ENCODE assay signal across 25 mouse cellular contexts in genomic region chr7:51221806-51222205, GRCm38 (mm10).
DNase-seq lines count a peak whose midpoint lies in the region; ATAC-seq and TF ChIP-seq lines count a peak whose summit lies in the region.
"Had no signal": no experiment of that assay in that cellular context is flagged by ENCODE, and none has a peak within 500 bp of the region (broad histone marks: within the 10 kb centered on the region; RNA-seq: fewer than 3 reads in every experiment).

No protein-coding gene starts in this region.

- H3K36me3 ChIP-seq in hindbrain, postnatal 0 days (ENCODE audit: insufficient read depth, low read length): no peaks in the 10 kb centered on the region
- H3K36me3 ChIP-seq in hindbrain, embryonic 11.5 days (ENCODE audit: control insufficient read depth, insufficient read depth, low read length): no peaks in the 10 kb centered on the region
- no peaks in the 10 kb centered on the region for H3K36me3 ChIP-seq in liver, embryonic 12.5 days
- H3K36me3 ChIP-seq: heart, embryonic 15.5 days; hindbrain, embryonic 12.5 days; kidney, embryonic 15.5 days; liver, embryonic 13.5 days had no signal

- WGBS in hindbrain, postnatal 0 days: 40% methylated on average over 1 of the region's 1 CpGs
- WGBS in hindbrain, embryonic 11.5 days: 94% methylated on average over 1 of the region's 1 CpGs
- 6% methylated on average over 1 of the region's 1 CpGs for WGBS in cerebellum, adult 2 months
- WGBS in liver, embryonic 12.5 days (ENCODE audit: insufficient replicate concordance): 48% methylated on average over 1 of the region's 1 CpGs

- TF ChIP-seq POLR2A in cerebellum, adult 2 months (IDR thresholded peaks at IDR 0.05; ENCODE audit: borderline replicate concordance, insufficient read depth, low read length): no peak

- no peak overlapping the region for H3K4me3 ChIP-seq in hindbrain, postnatal 0 days (ENCODE audit: low read length)
- no peak overlapping the region for H3K4me3 ChIP-seq in hindbrain, embryonic 11.5 days (ENCODE audit: low read depth, low read length)
- no peak overlapping the region for H3K4me3 ChIP-seq in cerebellum, adult 2 months (replicated peaks; ENCODE audit: insufficient read depth, low read depth, low read length)
- H3K4me3 ChIP-seq in liver, embryonic 12.5 days: no peak overlapping the region
- H3K4me3 ChIP-seq: erythroblast, embryonic 14.5 days; heart, embryonic 15.5 days; hindbrain, embryonic 12.5 days; kidney, embryonic 15.5 days; left cerebral cortex, adult 2 months; liver, embryonic 13.5 days had no signal

- ATAC-seq in hindbrain, postnatal 0 days: peak; percentile 87
- ATAC-seq in hindbrain, embryonic 11.5 days (ENCODE audit: low FRiP score): no peak
- peak; percentile 88 for ATAC-seq in cerebellum, adult (ENCODE audit: insufficient number of reproducible peaks, low FRiP score, low TSS enrichment)
- no peak for ATAC-seq in liver, embryonic 12.5 days
- ATAC-seq: forebrain, postnatal 0 days; inflammation-experienced regulatory T-cells, adult 6 months; lung, postnatal 0 days; Patski had no signal

- H3K27ac ChIP-seq in hindbrain, postnatal 0 days: no peak overlapping the region
- H3K27ac ChIP-seq in hindbrain, embryonic 11.5 days (ENCODE audit: low read depth, low read length): no peak overlapping the region
- H3K27ac ChIP-seq in cerebellum, adult 2 months (ENCODE audit: insufficient read depth, low read length): peak overlapping the region; percentile 86; the same call in 1 of the 2 replicates
- H3K27ac ChIP-seq in liver, embryonic 12.5 days: no peak overlapping the region
- H3K27ac ChIP-seq: heart, embryonic 15.5 days; hindbrain, embryonic 12.5 days; kidney, embryonic 15.5 days; left cerebral cortex, adult 2 months; liver, embryonic 13.5 days; macrophage had no signal

- no peaks in the 10 kb centered on the region for H3K27me3 ChIP-seq in hindbrain, postnatal 0 days (ENCODE audit: insufficient read depth, low read length)
- H3K27me3 ChIP-seq in hindbrain, embryonic 11.5 days (ENCODE audit: control insufficient read depth, insufficient read depth, low read length): no peaks in the 10 kb centered on the region
- no peaks in the 10 kb centered on the region for H3K27me3 ChIP-seq in cerebellum, adult 2 months (ENCODE audit: control insufficient read depth, insufficient read depth, low read length)
- no peaks in the 10 kb centered on the region for H3K27me3 ChIP-seq in liver, embryonic 12.5 days (replicated peaks)
- H3K27me3 ChIP-seq: heart, embryonic 15.5 days; hindbrain, embryonic 12.5 days; kidney, embryonic 15.5 days; liver, embryonic 13.5 days; Patski had no signal

- H3K4me1 ChIP-seq in hindbrain, postnatal 0 days (ENCODE audit: insufficient read depth, low read length): no peaks in the 10 kb centered on the region
- H3K4me1 ChIP-seq in hindbrain, embryonic 11.5 days (replicated peaks; ENCODE audit: control insufficient read depth, insufficient read depth, low read length): no peaks in the 10 kb centered on the region
- H3K4me1 ChIP-seq in cerebellum, adult 2 months (ENCODE audit: control insufficient read depth, insufficient read depth, low read length): peaks cover 24% of the 10 kb centered on the region; the same call in 1 of the 2 replicates
- no peaks in the 10 kb centered on the region for H3K4me1 ChIP-seq in liver, embryonic 12.5 days
- H3K4me1 ChIP-seq: heart, embryonic 15.5 days; hindbrain, embryonic 12.5 days; kidney, embryonic 15.5 days; liver, embryonic 13.5 days had no signal

- no peak overlapping the region for H3K9ac ChIP-seq in hindbrain, postnatal 0 days (replicated peaks; ENCODE audit: low read length)
- no peak overlapping the region for H3K9ac ChIP-seq in hindbrain, embryonic 11.5 days (ENCODE audit: low read depth, low read length)
- H3K9ac ChIP-seq in liver, embryonic 12.5 days: no peak overlapping the region
- H3K9ac ChIP-seq: forebrain, postnatal 0 days; heart, embryonic 15.5 days; hindbrain, embryonic 12.5 days; kidney, embryonic 15.5 days; liver, embryonic 13.5 days had no signal

- H3K4me2 ChIP-seq in hindbrain, postnatal 0 days (ENCODE audit: low read depth, low read length): no peak overlapping the region
- no peak overlapping the region for H3K4me2 ChIP-seq in hindbrain, embryonic 11.5 days (replicated peaks; ENCODE audit: low read depth, low read length)
- H3K4me2 ChIP-seq in liver, embryonic 12.5 days: no peak overlapping the region
- H3K4me2 ChIP-seq: heart, embryonic 15.5 days; hindbrain, embryonic 12.5 days; kidney, embryonic 15.5 days; liver, embryonic 13.5 days had no signal

- no peaks in the 10 kb centered on the region for H3K9me3 ChIP-seq in hindbrain, postnatal 0 days (ENCODE audit: low read length)
- no peaks in the 10 kb centered on the region for H3K9me3 ChIP-seq in hindbrain, embryonic 11.5 days (ENCODE audit: control insufficient read depth, low read length)
- 0 out of 2 replicates have a peak, but pooled peaks cover under 1% of the 10 kb centered on the region for H3K9me3 ChIP-seq in liver, embryonic 12.5 days (replicated peaks)
- H3K9me3 ChIP-seq: heart, embryonic 15.5 days; hindbrain, embryonic 12.5 days; kidney, embryonic 15.5 days; liver, embryonic 13.5 days had no signal

- TF ChIP-seq CTCF in hindbrain, postnatal 0 days (IDR thresholded peaks at IDR 0.05; ENCODE audit: low read depth): no peak
- no peak for TF ChIP-seq CTCF in cerebellum, adult 2 months (IDR thresholded peaks at IDR 0.05; ENCODE audit: borderline replicate concordance, insufficient read depth, low read depth, low read length)

- DNase-seq in hindbrain, postnatal 0 days (ENCODE audit: low spot score): peak; percentile 72
- DNase-seq in hindbrain, embryonic 11.5 days (ENCODE audit: low spot score): no peak
- DNase-seq in cerebellum, adult 2 months: peak; percentile 79 to 92
- peak; percentile 76 to 84 for DNase-seq in cerebellum, postnatal 14 days
- DNase-seq in ovary, postnatal 10 days (ENCODE audit: low spot score): no peak
- DNase-seq in urinary bladder, postnatal 14 days (ENCODE audit: low spot score): no peak
- DNase-seq: adrenal gland, postnatal 10 days; forebrain, postnatal 0 days; kidney, adult 11 months; kidney, postnatal 25 days; liver, embryonic 13.5 days; lung, adult 18-20 months; midbrain, embryonic 14.5 days; right cerebral cortex, postnatal 14 days had no signal

Comparison
In these comparisons a context has a peak if more than half of its experiments do, and no peak if none do; other contexts are left out.
1. ATAC-seq: peak in hindbrain, postnatal 0 days (single experiment) and cerebellum, adult (single experiment); none in hindbrain, embryonic 11.5 days (single experiment) and liver, embryonic 12.5 days (single experiment).
2. DNase-seq: peak in hindbrain, postnatal 0 days (single experiment), cerebellum, adult 2 months (2 of 2) and cerebellum, postnatal 14 days (2 of 2); none in hindbrain, embryonic 11.5 days (single experiment), ovary, postnatal 10 days (single experiment) and urinary bladder, postnatal 14 days (single experiment).